Mouse (Mus musculus): Measurements from ENCODE around the gene Gm18336. TPM values are rescaled to one million over a fixed set of nuclear protein-coding genes. Genes with fewer than 3 reads are reported as not detected.

The Gm18336 gene
- polyA plus RNA-seq (2014; fragmentation: Illumina TruSeq; extraction: RNeasy Lipid Tissue Mini Kit (QIAGEN cat#74804)): not detected

DNA sequence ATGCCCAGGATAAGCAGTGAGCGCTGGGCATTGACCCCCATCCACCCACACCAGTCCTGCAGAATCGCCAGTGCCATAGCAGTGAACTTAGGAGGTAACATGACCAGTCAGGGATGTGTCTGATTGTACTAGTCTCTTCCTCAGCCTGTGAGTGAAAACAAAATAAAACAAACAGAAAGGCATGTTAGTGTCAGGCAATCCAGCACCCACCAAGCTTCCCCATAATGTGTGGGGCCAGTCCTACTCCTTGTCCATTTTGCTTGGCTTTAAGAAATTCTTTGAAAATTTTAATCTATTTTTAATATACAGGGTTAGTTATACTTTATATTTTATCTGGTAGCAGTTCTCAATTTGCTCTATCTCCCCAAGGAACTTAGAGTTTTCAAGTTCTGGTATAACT is at the start of gene Gm18336:
Gene Gm18336 (minus strand): TSS at position 101 of the 400 bp plus-strand sequence.

DNA sequence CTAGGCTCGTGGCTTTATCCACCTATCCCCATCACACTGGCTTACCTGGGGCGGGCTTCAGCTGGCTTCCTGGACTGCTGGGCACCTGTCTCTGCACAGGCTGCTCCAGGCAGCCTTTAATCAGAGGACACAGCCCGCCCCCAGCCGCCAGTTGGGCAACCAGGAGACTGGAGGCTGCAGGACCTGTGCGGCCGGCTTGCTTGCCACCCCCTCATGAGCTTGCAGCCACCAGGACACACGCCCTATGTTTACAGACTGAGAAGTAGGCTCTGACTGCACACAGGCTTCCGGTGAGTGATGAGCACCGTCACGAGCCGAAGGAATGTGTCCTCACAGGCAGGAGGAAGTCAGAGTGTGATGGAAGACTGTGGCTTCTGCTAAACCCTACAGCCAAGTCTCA is 36.7 kb upstream of the Gm18336 start, which contains the start of gene Trex2:
Gene Trex2 (minus strand): TSS at position 93 of the 400 bp plus-strand sequence.

DNA sequence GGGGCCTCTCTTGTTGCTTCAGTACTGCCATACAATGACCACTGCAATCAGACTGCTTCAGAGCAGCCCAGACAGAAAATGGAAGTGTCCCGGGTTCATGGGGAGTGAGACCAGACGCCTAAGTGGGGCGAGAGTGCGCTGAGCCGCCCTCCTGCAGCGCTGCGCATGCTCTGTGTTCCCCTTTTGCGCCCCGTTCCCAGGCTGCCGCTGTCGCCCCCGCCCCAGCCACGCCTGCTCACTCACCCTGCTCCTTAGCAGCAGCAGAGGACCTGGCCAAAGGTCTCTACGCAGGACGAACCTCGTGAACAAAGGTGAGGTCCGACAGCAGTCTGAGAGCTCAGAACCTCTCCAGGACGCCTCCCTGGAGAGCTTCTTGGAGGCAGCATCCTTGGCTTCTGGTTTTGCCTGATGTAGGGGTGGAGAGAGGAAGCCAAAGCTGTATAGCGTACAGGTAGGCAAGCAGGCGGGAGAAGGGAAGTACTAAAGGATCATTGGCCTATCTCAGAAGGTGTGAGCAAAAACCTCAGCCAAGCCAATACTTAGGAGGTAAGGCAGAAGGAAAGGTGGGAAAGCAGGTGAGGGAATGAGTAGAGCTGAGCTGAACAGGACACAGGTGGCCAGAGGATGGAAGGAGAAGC is 12.5 kb upstream of the Gm18336 start, which contains the start of gene Zfp92:
Gene Zfp92 (plus strand): TSS at position 217 of the 638 bp plus-strand sequence.

Other genes starting within 250 kb of the Gm18336 start
- gene Xlr5b, start 249.9 kb downstream of the Gm18336 start, polyA plus RNA-seq (2014; fragmentation: Illumina TruSeq; extraction: RNeasy Lipid Tissue Mini Kit (QIAGEN cat#74804)): 4.0 TPM
- gene DXBay18, start 249.3 kb downstream of the Gm18336 start, polyA plus RNA-seq (2014; fragmentation: Illumina TruSeq; extraction: RNeasy Lipid Tissue Mini Kit (QIAGEN cat#74804)): not detected
- gene Spin2d, start 221.7 kb downstream of the Gm18336 start, polyA plus RNA-seq (2014; fragmentation: Illumina TruSeq; extraction: RNeasy Lipid Tissue Mini Kit (QIAGEN cat#74804)): not detected
- gene Xlr3b, start 206.5 kb downstream of the Gm18336 start, polyA plus RNA-seq (2014; fragmentation: Illumina TruSeq; extraction: RNeasy Lipid Tissue Mini Kit (QIAGEN cat#74804)): 5.8 TPM
- gene Xlr4b, start 184.4 kb downstream of the Gm18336 start, polyA plus RNA-seq (2014; fragmentation: Illumina TruSeq; extraction: RNeasy Lipid Tissue Mini Kit (QIAGEN cat#74804)): 6.4 TPM
- 7.2 TPM for gene F8a, start 170.4 kb downstream of the Gm18336 start, polyA plus RNA-seq (2014; fragmentation: Illumina TruSeq; extraction: RNeasy Lipid Tissue Mini Kit (QIAGEN cat#74804))
- gene Xlr4c, start 155.6 kb downstream of the Gm18336 start, polyA plus RNA-seq (2014; fragmentation: Illumina TruSeq; extraction: RNeasy Lipid Tissue Mini Kit (QIAGEN cat#74804)): 9.4 TPM
- 2.1 TPM for gene Xlr3c, start 133.3 kb downstream of the Gm18336 start, polyA plus RNA-seq (2014; fragmentation: Illumina TruSeq; extraction: RNeasy Lipid Tissue Mini Kit (QIAGEN cat#74804))
- 0.88 TPM for gene Xlr5a, start 105.8 kb downstream of the Gm18336 start, polyA plus RNA-seq (2014; fragmentation: Illumina TruSeq; extraction: RNeasy Lipid Tissue Mini Kit (QIAGEN cat#74804))
- 0.83 TPM for gene Xlr5c, start 105.8 kb downstream of the Gm18336 start, polyA plus RNA-seq (2014; fragmentation: Illumina TruSeq; extraction: RNeasy Lipid Tissue Mini Kit (QIAGEN cat#74804))
- gene Gm45015, start 61.9 kb downstream of the Gm18336 start, polyA plus RNA-seq (2014; fragmentation: Illumina TruSeq; extraction: RNeasy Lipid Tissue Mini Kit (QIAGEN cat#74804)): not detected
- 68.9 TPM for gene Zfp275, start 56.1 kb downstream of the Gm18336 start, polyA plus RNA-seq (2014; fragmentation: Illumina TruSeq; extraction: RNeasy Lipid Tissue Mini Kit (QIAGEN cat#74804))
- gene Zfp92, start 12.4 kb upstream of the Gm18336 start, polyA plus RNA-seq (2014; fragmentation: Illumina TruSeq; extraction: RNeasy Lipid Tissue Mini Kit (QIAGEN cat#74804)): 0.37 TPM
- gene Trex2, start 36.6 kb upstream of the Gm18336 start, polyA plus RNA-seq (2014; fragmentation: Illumina TruSeq; extraction: RNeasy Lipid Tissue Mini Kit (QIAGEN cat#74804)): not detected
- 12.6 TPM for gene Haus7, start 60.3 kb upstream of the Gm18336 start, polyA plus RNA-seq (2014; fragmentation: Illumina TruSeq; extraction: RNeasy Lipid Tissue Mini Kit (QIAGEN cat#74804))
- 258 TPM for gene Bgn, start 84.9 kb upstream of the Gm18336 start, polyA plus RNA-seq (2014; fragmentation: Illumina TruSeq; extraction: RNeasy Lipid Tissue Mini Kit (QIAGEN cat#74804))
- 1.3 TPM for gene Atp2b3, start 104.3 kb upstream of the Gm18336 start, polyA plus RNA-seq (2014; fragmentation: Illumina TruSeq; extraction: RNeasy Lipid Tissue Mini Kit (QIAGEN cat#74804))
- not detected for gene Dusp9, start 240.7 kb upstream of the Gm18336 start, polyA plus RNA-seq (2014; fragmentation: Illumina TruSeq; extraction: RNeasy Lipid Tissue Mini Kit (QIAGEN cat#74804))